Mouse (Mus musculus): ENCODE results near the gene Npb. TPM values are rescaled to one million over a fixed set of nuclear protein-coding genes. Genes with fewer than 3 reads are reported as not detected.

The Npb gene
- polyA plus RNA-seq, 1 experiment: 0.62 TPM

GRCm38 (mm10) chr11:120615167-120615566 lies 6.9 kb downstream of the Npb start:
- peak; percentile 20 for DNase-seq (ENCODE audit: low spot score)

- DNase-seq (ENCODE audit: low spot score): peak; percentile 19
Observed at GRCm38 (mm10) chr11:120615606-120616203, 7.4 kb downstream of the Npb start.

- DNase-seq (ENCODE audit: low spot score): peak; percentile 17
Observed at GRCm38 (mm10) chr11:120616617-120617294, 8.5 kb downstream of the Npb start.

- DNase-seq (ENCODE audit: low spot score): peak; percentile 82
Observed at GRCm38 (mm10) chr11:120617519-120618112, 9.3 kb downstream of the Npb start, which contains the start of gene Pcyt2. Gene Pcyt2, minus strand, starts transcription at chr11:120617936.

- no peak for DNase-seq (ENCODE audit: low spot score)
Observed at GRCm38 (mm10) chr11:120618619-120619535, 10.6 kb downstream of the Npb start.

- DNase-seq (ENCODE audit: low spot score): peak; percentile 20
Observed at GRCm38 (mm10) chr11:120620195-120620594, 11.9 kb downstream of the Npb start.

GRCm38 (mm10) chr11:120622805-120623204 lies 14.5 kb downstream of the Npb start:
- DNase-seq (ENCODE audit: low spot score): no peak

GRCm38 (mm10) chr11:120623961-120624679 lies 15.8 kb downstream of the Npb start:
- no peak for DNase-seq (ENCODE audit: low spot score)

GRCm38 (mm10) chr11:120624680-120625111 lies 16.4 kb downstream of the Npb start:
- DNase-seq (ENCODE audit: low spot score): peak; percentile 70

- peak; percentile 19 for DNase-seq (ENCODE audit: low spot score)
Observed at GRCm38 (mm10) chr11:120625152-120625775, 17.0 kb downstream of the Npb start, which contains the start of gene Sirt7. Gene Sirt7, minus strand, starts transcription at chr11:120625240.

GRCm38 (mm10) chr11:120626785-120627467 lies 18.6 kb downstream of the Npb start:
- no peak for DNase-seq (ENCODE audit: low spot score)

GRCm38 (mm10) chr11:120627468-120628300 lies 19.4 kb downstream of the Npb start:
- peak; percentile 20 for DNase-seq (ENCODE audit: low spot score)

- DNase-seq (ENCODE audit: low spot score): no peak
Observed at GRCm38 (mm10) chr11:120628601-120629340, 20.5 kb downstream of the Npb start.

- no peak for DNase-seq (ENCODE audit: low spot score)
Observed at GRCm38 (mm10) chr11:120629341-120629730, 21.1 kb downstream of the Npb start.

GRCm38 (mm10) chr11:120629911-120630310 lies 21.6 kb downstream of the Npb start:
- no peak for DNase-seq (ENCODE audit: low spot score)

GRCm38 (mm10) chr11:120630401-120630871 lies 22.2 kb downstream of the Npb start:
- no peak for DNase-seq (ENCODE audit: low spot score)

- no peak for DNase-seq (ENCODE audit: low spot score)
Observed at GRCm38 (mm10) chr11:120630881-120631725, 22.8 kb downstream of the Npb start.
